Comparison of ENCODE assay signal across 19 mouse cellular contexts in genomic region chr3:128891078-128891477, GRCm38 (mm10).
"Had no signal": no experiment of that assay in that cellular context is flagged by ENCODE, and none has a peak within 500 bp of the region (broad histone marks: within the 10 kb centered on the region; RNA-seq: fewer than 3 reads in every experiment).

No protein-coding gene starts in this region.

- H3K27me3 ChIP-seq: liver, embryonic 13.5 days; liver, embryonic 15.5 days; midbrain, embryonic 13.5 days; neural tube, embryonic 13.5 days; neural tube, embryonic 15.5 days had no signal

- H3K4me2 ChIP-seq: liver, embryonic 13.5 days; liver, embryonic 15.5 days; lung, embryonic 14.5 days; midbrain, embryonic 13.5 days; neural tube, embryonic 13.5 days; neural tube, embryonic 15.5 days had no signal

- H3K27ac ChIP-seq: liver, embryonic 13.5 days; liver, embryonic 15.5 days; midbrain, embryonic 10.5 days; midbrain, embryonic 13.5 days; neural tube, embryonic 13.5 days; neural tube, embryonic 15.5 days had no signal

- H3K9me3 ChIP-seq: liver, embryonic 13.5 days; liver, embryonic 15.5 days; midbrain, embryonic 10.5 days; midbrain, embryonic 13.5 days; neural tube, embryonic 13.5 days; neural tube, embryonic 15.5 days had no signal

- H3K9ac ChIP-seq: liver, embryonic 13.5 days; liver, embryonic 15.5 days; lung, embryonic 14.5 days; midbrain, embryonic 13.5 days; neural tube, embryonic 13.5 days; neural tube, embryonic 15.5 days had no signal

- H3K4me1 ChIP-seq: liver, embryonic 13.5 days; liver, embryonic 15.5 days; midbrain, embryonic 10.5 days; midbrain, embryonic 13.5 days; neural tube, embryonic 13.5 days; neural tube, embryonic 15.5 days had no signal

- ATAC-seq: midbrain, embryonic 13.5 days; midbrain, embryonic 16.5 days had no signal

- H3K4me3 ChIP-seq: liver, embryonic 13.5 days; liver, embryonic 15.5 days; midbrain, embryonic 10.5 days; midbrain, embryonic 13.5 days; myocyte; neural tube, embryonic 13.5 days; neural tube, embryonic 15.5 days had no signal

- DNase-seq: liver, embryonic 13.5 days; lung, adult 18-20 months; lung, embryonic 14.5 days; lung, postnatal 4 days; retina, postnatal 1 day; right cerebral cortex, adult 18-20 months; right cerebral cortex, postnatal 25 days; right cerebral cortex, postnatal 4 days; spleen, adult 18-20 months; thymus, adult 18-20 months; thymus, postnatal 14 days; thymus, postnatal 36 days had no signal

- H3K36me3 ChIP-seq: liver, embryonic 13.5 days; liver, embryonic 15.5 days; midbrain, embryonic 10.5 days; midbrain, embryonic 13.5 days; neural tube, embryonic 13.5 days; neural tube, embryonic 15.5 days had no signal
